Mouse (Mus musculus): ENCODE results near the gene Adam12.

Adam12 gene

GRCm38 (mm10) chr7:134231378-134232346 is at the start of gene Adam12:
Adam12 (minus strand) TSS chr7:134232146.
- DNase-seq (ENCODE audit: low spot score in 2 of 2) = no peak

- no peak for DNase-seq (ENCODE audit: low spot score in 2 of 2)
Observed at GRCm38 (mm10) chr7:134272956-134273355, 41.0 kb upstream of the Adam12 start.

DNA sequence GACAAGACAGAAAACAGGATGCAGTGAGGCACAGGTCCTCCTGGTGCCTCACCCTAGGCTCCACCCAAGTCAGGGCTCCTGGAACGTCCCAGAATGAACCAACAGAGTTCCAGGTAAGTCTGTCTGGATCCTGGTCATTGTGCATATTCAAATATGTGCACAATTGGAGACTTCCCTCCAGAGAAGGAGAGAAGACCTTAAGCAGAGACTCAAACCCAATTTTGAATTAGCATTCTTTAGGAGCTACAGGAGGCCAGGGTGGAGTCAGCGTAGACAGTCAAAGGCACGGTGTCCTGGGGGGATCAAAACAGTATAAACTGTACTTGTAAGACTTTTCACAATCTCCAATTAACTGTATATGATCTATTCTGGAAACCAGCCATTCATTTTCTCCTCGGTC is 40.5 kb upstream of the Adam12 start:
- no peak for DNase-seq (ENCODE audit: low spot score in 2 of 2)

- no peak for DNase-seq (ENCODE audit: low spot score in 2 of 2)
Observed at GRCm38 (mm10) chr7:134265783-134266182, 33.8 kb upstream of the Adam12 start.

DNA sequence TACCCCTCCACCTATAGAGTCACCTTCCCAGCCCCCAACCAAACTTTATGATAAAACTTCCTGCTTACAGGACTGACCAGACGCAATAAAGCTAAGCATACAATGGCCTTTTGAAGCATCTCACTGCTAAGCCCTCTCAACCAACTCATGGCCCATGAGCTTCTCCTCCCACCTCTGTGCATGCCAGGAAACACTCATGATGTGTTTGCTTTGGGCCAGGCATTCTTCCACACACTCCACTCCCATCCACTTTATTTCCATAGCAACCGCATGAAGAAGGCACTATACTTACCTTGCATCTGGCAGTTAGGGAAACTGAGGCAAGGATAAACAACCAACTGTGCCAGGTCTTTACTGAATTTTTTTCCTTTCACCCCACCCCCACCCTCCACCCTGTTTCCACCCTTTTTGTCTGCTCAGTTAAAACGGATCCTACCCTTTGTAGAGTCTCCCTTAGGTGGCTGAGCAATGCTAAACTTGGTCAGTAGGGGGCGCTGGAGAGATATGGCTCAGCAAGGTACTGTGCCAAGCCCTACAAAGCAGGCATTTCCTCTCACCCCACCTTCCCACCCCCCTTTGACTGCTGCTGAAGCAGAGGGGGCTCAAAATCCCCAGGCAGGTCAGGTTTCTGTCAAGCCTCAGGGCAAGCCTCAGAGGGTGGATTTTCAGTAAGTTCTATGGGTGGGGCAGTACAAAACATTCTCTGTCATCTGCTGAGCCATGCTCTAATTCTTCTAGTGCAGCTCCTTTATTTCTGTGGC is 31.4 kb upstream of the Adam12 start:
- DNase-seq (ENCODE audit: low spot score in 2 of 2) = peak in 1 of 2 experiments; percentile 65

GRCm38 (mm10) chr7:134261003-134261701 is 29.2 kb upstream of the Adam12 start:
- no peak for DNase-seq (ENCODE audit: low spot score in 2 of 2)

DNA sequence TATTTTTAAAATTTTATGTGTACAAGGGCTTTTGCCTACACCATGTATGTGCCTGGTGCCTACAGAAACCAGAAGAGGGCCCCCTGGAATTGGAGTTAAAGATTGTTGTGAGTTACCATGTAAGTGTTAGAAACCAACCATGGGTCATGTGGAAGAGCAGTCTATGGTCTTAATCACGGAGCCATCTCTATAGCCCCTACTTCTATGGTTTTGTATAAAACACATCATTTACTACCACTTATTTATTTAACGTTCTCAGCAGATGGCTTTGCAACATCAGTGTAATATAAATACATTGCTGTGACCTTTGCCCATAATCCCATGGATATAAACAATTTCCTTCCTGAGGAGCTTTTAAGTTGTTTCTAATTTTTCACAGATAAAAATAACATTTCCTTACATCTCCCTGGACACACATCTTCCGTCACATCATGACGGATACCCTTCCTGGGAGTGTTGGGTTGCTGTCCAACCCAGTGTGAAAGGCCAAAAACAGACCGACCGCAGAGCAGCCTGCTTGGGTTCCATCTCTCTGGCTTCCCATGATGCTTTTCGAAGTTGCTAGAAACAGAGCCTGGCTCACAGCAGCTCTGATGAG is 18.4 kb upstream of the Adam12 start:
- DNase-seq (ENCODE audit: low spot score in 2 of 2) = no peak

DNA sequence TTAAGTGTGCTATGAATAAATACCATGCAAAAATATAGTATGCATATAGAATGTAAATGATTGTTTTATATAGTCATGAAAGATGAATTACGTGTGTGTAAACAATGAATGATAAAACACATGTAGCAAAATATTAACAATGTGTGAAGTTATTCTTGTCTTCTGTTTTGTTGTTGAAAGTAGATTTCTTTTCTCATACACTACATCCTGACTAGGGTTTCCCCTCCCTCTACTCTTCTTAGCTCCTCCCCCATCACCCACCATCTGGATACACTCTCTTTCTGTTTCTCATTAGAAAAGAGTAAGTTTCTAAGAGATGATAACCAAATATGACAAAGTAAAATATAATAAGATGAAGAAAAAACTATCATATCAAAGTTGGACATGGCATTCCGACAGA is 16.1 kb upstream of the Adam12 start:
- DNase-seq (ENCODE audit: low spot score in 2 of 2) = no peak

DNA sequence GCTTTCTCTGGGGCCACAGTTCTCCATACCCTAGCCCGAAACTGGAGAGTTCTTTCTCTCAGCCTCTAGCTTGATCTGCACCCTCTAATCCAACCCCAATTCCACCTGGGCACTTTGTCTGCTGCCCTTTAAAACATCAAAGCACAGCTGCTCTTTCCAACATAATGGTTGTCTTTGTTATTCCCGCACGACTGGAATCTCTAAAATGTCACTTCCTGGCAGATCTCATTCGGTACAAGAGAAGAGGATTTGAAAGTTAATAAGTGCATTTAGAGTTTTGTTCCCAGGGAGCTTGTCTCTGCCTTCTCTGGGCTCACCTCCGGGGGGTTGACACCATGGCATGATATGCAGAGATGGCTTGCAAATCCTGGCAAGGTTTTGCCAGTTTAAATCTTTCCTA is 14.7 kb upstream of the Adam12 start:
- no peak for DNase-seq (ENCODE audit: low spot score in 2 of 2)

DNA sequence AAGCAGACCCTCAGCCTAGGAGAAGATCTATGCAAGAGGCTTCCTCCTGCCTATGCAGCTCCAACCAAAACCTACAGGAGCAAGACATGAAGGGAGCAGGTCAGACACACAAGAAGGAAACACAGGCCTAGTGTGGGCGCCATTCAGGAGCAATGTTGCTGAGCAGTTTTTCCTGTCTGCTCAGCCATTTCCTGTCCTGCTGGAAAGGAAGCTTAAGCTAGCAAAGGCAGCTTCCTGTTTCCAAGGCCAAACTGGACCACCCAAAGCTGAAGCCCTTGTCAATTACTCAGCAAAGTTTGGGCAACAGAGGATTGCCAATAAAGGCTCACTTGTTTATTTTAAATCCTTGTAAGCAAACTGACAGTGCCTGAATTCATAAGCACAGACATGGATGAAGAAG is 10.8 kb upstream of the Adam12 start:
- DNase-seq (ENCODE audit: low spot score in 2 of 2) = no peak

DNA sequence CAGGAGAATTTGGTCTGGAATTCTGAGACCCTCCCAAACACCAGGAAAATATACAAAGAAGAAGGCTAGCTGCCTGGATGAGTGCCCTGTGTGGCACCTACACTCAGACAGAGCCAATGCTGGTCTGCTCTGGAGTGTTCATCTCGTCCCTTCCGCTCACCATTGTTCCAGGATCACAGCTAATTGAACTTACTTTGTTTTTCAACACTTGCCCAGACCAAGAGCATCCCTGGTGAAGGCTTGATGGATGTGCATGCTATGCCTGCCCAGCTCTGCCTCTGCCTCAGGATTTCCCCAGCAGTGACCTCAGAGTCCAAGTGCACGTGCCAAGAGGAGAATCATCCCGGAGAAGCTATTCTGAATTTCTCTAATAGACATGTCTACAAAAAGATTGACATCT is 9.3 kb upstream of the Adam12 start:
- no peak for DNase-seq (ENCODE audit: low spot score in 2 of 2)

- DNase-seq (ENCODE audit: low spot score in 2 of 2) = no peak
Observed at GRCm38 (mm10) chr7:134240579-134240978, 8.6 kb upstream of the Adam12 start.

DNA sequence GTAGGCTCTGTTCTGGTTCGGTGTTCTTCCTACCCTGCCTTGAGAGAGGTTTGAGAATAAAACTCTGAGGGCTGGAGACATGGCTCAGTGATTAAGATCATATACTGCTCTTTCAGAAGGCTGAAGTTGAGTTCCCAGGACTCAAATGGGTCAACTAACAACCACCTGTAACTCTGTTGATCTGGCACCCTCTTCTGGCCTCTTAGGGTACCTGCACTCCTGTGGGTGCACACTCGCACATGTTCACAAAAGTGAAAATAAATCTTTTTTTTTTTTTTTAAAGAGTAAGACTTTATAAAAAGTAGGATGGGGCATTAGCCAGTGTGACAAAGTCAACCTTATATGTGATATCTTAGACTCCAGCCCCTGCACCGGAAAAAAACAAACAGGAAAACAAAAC is 6.9 kb upstream of the Adam12 start:
- no peak for DNase-seq (ENCODE audit: low spot score in 2 of 2)

DNA sequence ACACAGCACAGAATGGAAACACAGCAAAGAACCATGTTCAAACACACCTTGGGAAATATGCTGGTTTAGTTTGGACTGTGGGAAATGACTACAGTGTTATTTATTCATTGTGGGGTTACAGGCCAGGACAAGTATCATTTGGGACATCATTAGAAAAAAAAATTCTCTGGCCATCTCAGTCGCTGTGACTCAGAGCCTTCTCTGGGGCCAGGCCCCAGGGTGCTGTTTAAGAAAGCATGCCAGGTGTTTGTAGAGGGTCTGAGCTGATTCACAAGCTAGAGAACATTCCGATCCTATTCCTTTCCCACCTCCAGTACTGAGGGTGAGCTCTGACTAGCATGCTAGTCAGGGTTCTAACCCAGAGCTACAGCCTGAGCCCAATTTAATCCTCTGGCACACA is 5.4 kb upstream of the Adam12 start:
- DNase-seq (ENCODE audit: low spot score in 2 of 2) = no peak

GRCm38 (mm10) chr7:134236727-134237126 is 4.8 kb upstream of the Adam12 start:
- DNase-seq (ENCODE audit: low spot score in 2 of 2) = no peak

- DNase-seq (ENCODE audit: low spot score in 2 of 2) = no peak
Observed at GRCm38 (mm10) chr7:134235552-134235951, 3.6 kb upstream of the Adam12 start.

DNA sequence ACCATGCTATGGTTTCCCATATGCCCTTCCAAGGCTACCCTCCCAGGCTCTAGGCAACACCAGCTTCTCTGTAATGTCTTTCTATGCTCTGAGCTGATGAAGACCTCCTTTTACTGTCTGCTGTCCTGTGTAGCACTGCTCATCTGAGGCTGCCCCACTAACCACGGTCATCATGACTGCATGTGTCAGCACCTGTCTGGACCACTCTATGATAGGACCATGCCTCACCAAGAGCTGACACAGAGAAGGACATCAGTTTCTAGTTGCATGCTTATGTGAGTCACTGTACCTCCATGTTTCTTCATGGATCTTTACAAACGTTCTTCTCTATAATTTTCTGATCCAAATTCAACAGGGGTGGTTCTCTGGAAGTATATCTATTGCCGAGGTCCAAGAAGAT is 1.2 kb downstream of the Adam12 start:
- DNase-seq (ENCODE audit: low spot score in 2 of 2) = no peak

DNA sequence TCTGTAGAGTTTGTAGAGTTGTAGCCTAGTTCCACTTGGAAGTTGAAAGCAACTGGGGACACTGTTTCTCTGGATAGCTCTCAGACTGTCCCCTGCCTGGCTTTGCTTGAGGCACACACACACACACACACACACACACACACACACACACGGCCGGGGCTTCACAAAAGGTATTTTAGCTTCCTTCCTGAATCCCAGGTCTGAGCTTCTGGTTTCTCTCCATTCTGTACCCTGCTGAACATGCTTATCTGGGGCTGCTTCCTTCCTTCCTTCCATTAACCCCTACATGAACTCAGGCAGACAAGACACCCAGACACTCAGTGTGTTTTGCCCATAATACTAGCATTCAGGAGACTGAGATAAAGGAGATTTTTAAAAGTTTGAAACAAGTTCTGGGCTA is 2.0 kb downstream of the Adam12 start:
- DNase-seq (ENCODE audit: low spot score in 2 of 2) = no peak

- no peak for DNase-seq (ENCODE audit: low spot score in 2 of 2)
Observed at GRCm38 (mm10) chr7:134227773-134228455, 4.0 kb downstream of the Adam12 start.

DNA sequence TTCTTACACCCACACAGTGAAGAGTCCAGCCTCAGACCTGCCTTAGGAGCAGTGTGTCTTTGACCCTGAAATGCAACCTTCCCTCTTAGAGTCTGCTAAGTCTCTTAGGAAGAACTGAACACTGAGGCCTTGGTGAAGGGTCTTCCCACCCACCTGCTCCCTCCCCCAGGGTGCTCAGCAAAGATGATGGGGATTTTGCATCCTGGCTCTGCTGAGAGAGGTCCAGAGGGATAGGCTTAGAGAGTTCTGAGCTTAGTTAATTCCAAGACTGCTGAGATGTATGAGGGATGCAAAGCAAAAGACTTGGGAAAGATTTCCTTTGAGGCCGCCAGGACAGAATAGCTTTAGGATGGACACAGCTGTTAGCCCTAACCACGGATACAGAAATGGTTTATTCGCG is 4.8 kb downstream of the Adam12 start:
- no peak for DNase-seq (ENCODE audit: low spot score in 2 of 2)

GRCm38 (mm10) chr7:134226231-134226630 is 5.7 kb downstream of the Adam12 start:
- DNase-seq (ENCODE audit: low spot score in 2 of 2) = no peak

Measured in left cerebral cortex, adult 9 months (tissue).